Mouse (Mus musculus) spleen, postnatal 4 days (tissue): Measurements from ENCODE around the gene F2.
"Not testable (repeated sequence)": the region's sequence is repeated elsewhere in the genome, so short reads cannot be mapped to it uniquely, and the experiment has no call there.

Experiments used
- DNase-seq, 2 experiments: peaks; one replicate each; pipeline ENCODE4 v3.0.0; 2022; ENCODE audit warnings: low spot score in 2 of 2

The F2 gene

DNA sequence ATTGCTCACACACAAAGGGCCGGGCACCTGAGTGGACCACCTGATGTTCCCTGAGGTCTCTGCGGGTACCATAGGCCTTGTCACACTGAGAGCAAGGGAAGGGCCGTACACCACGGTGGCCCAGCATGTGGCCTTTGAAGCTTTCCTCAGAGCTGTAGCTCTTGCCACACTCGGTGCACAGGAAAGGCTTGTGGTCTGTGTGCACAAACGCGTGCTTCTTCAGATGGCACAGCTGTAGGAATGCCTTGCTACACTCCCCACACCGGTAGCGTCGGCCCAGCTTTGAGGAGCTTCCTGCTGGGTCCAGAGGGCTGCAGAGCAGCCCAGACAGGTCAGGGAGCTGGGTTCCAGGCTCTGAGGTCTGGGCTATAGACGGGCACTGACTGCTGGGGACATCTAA lies 9.6 kb upstream of the F2 start:
- DNase-seq, result no peak

- no peak for DNase-seq
Measured at GRCm38 (mm10) chr2:91645354-91645753, 9.1 kb upstream of the F2 start.

DNA sequence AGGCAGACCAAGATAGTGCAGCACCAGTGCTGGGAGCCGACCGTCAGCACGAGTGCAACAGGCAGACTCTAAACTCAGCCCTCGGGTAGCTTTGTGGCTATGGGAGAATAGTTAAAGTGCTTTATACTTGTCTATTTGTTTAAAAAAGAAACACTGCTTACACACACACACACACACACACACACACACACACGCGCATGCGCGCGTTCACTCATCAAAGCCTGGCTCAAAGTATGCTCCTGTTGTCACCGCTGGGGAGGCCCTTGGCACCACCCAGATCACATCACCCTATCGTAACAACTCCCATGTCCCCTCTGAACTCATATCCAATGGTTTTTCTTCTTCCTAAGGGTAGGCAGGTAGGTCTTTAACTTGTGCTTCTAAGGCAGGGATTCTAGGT lies 7.8 kb upstream of the F2 start:
- DNase-seq, result no peak

DNA sequence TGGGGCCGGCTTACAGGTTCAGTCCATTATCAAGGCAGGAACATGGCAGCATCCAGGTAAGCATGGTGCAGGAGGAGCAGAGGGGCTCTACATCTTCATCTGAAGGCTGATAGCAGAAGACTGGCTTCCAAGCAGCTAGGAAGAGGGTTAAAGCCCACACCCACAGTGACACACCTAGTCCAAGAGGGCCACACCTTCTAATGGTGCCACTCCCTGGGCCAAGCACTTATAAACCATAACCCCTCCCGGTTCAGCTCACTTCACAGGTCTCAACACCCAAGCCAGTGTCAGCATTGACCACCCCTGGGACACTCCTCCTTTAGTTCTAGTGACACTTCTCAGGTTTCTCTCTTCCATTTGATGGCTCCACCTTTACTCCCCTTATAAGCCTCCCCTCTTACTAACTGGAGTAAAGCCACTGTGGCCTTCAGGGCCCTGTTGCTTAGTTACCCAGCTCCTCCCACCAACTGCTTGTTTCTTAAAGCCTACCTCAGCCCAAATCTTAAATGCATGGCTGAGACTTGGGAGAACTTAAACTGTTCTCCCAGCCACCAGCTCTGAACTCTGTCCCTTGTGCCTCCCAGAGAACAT lies 6.7 kb upstream of the F2 start:
- no peak for DNase-seq

GRCm38 (mm10) chr2:91638931-91639330 lies 2.7 kb upstream of the F2 start:
- no peak for DNase-seq

DNA sequence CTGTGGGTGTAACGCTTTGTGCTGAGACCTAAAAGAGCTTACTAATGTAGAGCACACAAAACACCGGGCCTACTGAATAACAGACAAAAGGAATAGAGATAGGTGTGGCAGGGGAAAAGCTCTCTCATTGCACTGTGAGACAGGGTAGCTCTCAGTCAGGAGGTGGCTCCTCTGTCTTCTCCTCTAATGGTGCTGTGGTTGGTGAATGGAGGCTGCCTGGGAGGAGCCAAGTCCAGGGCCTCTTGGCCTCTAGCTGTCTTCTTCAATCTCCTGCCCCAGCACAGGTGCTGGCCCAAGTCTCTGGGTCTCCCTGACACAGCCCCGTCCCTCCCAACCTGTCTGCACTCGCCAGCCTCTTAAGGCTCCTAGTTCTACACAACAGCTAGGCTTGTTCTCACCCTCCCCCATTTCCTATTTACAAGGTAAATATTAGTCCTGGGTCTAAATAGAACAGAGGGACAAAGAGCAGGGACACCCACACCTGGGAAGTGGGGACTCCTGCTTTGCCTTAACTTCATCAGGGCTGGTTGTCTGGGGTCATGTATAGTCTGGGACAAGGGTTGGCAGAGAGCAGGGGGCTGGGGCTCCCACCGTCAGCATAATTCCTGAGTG lies 619 bp upstream of the F2 start:
- DNase-seq, result no peak

DNA sequence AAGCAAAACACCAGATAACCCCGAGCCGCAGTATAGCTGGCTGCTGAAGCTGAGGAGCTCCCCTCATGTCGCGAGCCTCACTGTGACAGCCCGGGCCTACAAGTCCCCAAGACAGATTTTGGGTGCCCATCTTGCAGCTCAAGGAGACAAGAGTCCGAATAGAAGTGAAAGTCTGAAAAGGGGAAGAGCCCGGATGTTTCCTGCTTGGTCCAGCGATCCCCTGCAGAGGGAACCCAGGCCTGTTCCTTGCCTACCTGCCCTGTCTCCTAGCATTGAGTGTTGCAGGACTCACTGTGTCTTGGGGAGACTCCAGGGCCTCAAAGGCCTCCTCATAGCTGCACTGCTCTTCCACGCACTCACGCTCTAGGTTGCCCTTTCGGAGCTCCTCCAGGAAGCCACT lies 728 bp downstream of the F2 start:
- no peak for DNase-seq

DNA sequence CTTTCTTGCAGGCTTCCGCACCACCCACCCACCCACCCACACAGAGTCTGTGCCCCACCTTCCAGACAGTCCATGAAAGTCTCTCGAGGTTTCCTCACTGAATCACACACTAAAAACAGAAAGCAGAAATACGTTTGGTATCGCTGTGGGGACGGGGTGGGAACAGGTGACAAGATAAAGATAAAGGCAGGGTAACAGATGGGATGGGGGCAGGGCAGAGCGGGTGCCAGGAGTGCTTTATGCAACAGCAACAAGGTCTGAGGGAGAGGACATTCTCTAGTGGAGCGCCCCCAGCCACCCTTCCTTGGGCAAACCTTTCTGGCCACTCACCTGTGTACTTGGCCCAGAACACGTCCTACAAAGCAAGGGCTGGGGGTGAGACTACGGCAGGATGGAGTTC lies 1.4 kb downstream of the F2 start:
- DNase-seq, result no peak

GRCm38 (mm10) chr2:91633334-91633977 lies 2.8 kb downstream of the F2 start:
- DNase-seq, result no peak

DNA sequence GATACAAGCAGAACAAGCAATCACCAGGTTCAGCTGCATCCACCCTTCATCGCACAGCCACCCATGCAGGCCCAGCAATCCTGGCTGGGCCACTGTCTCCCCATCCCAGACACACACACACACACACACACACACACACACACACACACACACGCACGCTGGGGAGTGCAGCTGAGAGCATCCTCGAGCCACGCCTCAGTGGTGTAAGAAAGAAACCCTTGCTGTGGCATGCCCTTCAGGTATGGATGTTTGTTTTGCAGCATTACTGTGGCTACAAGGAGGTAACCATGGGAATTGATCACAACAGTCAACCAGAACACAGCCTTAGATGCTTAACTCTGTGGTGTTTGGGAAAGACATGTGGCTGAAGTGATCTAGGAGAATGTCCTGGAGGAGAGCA lies 3.9 kb downstream of the F2 start:
- DNase-seq, result no peak

DNA sequence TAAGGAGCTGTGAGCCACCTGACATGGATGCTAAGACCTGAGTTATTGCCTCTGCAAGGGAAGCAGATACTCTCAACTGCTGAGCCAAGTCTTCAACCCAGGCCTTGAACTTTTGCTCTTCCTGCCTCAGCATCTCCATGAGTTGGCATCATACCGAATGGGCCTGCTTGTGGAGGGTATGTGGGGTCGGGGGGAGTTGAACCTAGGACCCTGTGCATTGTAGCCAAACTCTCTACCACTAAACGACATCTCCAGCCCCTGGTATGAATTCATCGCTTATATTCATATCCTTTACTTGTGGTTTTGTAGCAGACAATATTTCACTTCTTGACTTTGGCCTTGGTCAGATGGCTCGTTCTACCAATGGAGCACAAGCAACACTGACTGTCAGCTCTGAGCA lies 4.4 kb downstream of the F2 start:
- no peak for DNase-seq

DNA sequence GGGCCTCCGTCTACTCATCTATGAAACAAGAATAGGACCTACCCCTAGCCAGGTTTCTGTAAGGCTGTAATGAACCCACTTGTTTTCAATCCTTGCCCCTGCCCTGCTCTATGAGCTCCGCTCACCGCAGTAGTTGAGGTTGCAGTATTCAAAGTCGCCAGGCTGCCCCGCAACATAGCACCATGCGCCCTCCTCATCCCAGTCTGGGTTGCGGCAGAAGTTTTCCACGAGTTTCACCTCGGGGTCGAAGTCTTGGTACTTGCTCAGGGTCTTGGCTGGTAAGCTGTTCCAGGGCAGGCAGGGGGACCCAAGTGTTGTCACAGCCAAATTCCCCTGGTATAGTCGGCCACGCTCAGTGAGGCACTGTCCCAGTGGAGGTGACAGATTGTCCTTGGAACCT lies 5.8 kb downstream of the F2 start:
- DNase-seq, result peak in 1 of 2 experiments; percentile 58

DNA sequence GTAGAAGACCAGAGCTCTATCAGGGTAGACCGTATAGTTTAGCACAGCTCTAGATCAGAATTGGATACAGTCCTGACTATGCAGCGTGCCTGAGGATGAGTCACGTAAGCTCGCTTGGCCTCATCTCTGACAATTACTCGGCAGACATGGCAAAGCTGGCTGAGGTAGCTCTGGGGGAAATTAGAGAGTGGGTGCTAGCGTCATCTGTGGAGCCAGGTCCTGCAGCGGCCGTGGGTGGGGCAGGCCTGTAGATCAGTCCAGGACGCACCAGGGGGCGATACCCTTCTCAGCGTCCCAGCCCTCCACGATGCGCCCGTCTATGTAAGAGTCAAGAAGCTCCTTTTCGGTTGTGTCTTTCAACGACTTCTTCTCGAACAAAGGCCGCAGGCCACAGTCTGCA lies 6.5 kb downstream of the F2 start:
- peak in 1 of 2 experiments; percentile 58 for DNase-seq

- no peak for DNase-seq
Measured at GRCm38 (mm10) chr2:91628171-91628570, 8.0 kb downstream of the F2 start.

GRCm38 (mm10) chr2:91627486-91627885 lies 8.7 kb downstream of the F2 start:
- no peak for DNase-seq

DNA sequence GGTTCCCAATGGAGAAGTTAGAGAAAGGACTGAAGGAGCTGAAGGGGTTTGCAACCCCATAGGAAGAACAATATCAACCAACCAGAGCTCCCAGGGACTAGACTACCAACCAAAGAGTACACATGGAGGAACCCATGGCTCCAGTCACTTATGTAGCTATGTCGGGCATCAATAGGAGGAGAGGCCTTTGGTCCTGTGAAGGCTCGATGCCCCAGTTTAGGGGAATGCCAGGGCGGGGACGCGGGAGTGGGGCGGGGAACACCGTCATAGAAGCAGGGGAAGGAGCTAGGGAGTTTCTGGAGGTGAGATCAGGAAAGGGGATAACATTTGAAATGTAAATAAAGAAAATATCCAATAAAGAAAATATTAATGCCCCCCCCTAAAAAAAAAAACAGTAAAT lies 12.8 kb downstream of the F2 start:
- not testable (repeated sequence) for DNase-seq

DNA sequence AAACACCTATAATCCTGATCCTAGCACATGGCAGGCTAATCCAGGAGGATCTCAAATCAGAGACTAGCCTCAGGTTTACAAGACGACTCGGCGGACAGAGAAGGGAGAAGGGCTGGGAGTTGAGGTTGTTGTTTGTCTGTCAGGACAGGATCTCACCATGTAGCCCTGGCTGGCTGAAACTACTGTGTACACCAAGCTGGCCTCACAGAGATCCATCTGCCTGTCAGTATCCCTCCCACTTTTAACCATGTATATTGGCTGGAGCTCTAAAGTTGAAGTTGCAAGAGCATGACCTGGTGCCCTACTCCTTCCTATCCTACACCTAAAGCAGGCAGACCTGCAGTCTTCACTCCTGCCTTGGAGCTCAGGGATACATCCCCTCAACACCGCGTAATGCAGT lies 13.9 kb downstream of the F2 start:
- DNase-seq, result no peak

DNA sequence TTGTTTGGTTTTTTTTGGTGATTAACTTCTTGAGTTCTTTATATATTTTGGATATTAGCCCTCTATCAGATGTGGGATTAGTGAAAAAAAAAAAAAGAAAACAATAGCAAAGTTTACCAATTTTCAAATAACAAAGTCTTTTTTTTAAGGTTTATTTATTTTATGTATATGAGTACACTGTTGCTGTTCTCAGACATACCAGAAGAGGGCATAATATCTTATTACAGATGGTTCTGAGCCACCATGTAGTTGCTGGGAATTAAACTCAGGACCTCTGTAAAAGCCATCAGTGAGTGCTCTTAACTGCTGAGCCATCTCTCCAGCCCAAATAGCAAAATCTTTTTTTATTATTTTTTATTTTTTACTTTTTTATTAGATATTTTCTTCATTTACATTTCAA lies 26.8 kb downstream of the F2 start:
- DNase-seq, result not testable (repeated sequence)

DNA sequence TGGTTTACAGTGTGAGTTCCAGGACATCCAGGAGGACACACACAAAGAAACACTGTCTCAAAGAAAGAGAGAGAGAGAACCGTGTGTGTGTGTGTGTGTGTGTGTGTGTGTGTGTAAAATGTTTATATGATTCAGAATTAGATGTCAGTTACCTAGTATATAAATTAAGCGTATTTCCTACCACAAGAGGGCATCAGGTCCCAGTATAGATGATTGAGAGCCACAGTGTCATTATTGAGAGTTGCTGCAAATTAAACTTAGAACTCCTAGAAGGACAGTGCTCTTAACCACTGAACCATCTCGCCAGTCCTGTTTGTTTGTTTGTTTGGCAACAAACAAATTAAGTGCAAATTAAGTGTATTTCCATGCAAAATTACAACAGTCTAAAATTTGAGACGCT lies 33.8 kb downstream of the F2 start:
- DNase-seq, result no peak

GRCm38 (mm10) chr2:91600475-91600874 lies 35.7 kb downstream of the F2 start:
- DNase-seq, result no peak

GRCm38 (mm10) chr2:91586242-91586641 lies 50.0 kb downstream of the F2 start:
- DNase-seq, result no peak

GRCm38 (mm10) chr2:91580894-91581293 lies 55.3 kb downstream of the F2 start:
- DNase-seq, result no peak
